Mouse (Mus musculus) stomach, postnatal 0 days (tissue): ENCODE results near the gene Prph2. TPM values are rescaled to one million over a fixed set of nuclear protein-coding genes. Genes with fewer than 3 reads are reported as not detected.

Experiments
- ATAC-seq: fragments of 200-750 bp; cut with Nextera tagmentation; 2 replicates; pipeline ENCODE4 v1.8.0; 2017; ENCODE audit not compliant: low FRiP score, low TSS enrichment
- DNase-seq: peaks from one replicate; pipeline ENCODE4 v3.0.0-alpha.2; 2016; ENCODE audit warnings: low spot score
- H3K27ac ChIP-seq: fragments of 300-500 bp; sonication (generic); replicated peaks from 2 replicates; pipeline ENCODE4 v1.5.1; 2014; ENCODE audit warnings: mild to moderate bottlenecking, control low read depth
- H3K27me3 ChIP-seq: fragments of 300-500 bp; sonication (generic); 2 replicates; pipeline ENCODE4 v1.6.1; 2014; ENCODE audit warnings: low read length; ENCODE audit not compliant: control insufficient read depth, insufficient read depth
- H3K36me3 ChIP-seq: fragments of 300-500 bp; sonication (generic); 2 replicates; pipeline ENCODE4 v1.6.1; 2014; ENCODE audit warnings: low read length, mixed read lengths; ENCODE audit not compliant: control insufficient read depth, insufficient read depth
- H3K4me1 ChIP-seq: fragments of 300-500 bp; sonication (generic); replicated peaks from 2 replicates; pipeline ENCODE4 v1.6.1; 2014; ENCODE audit warnings: antibody characterized with exemption; ENCODE audit not compliant: control insufficient read depth, insufficient read depth
- H3K4me2 ChIP-seq: fragments of 300-500 bp; sonication (generic); replicated peaks from 2 replicates; pipeline ENCODE4 v1.6.1; 2014; ENCODE audit warnings: low read depth, mild to moderate bottlenecking, control low read depth, moderate library complexity
- H3K4me3 ChIP-seq: fragments of 300-500 bp; sonication (generic); 2 replicates; pipeline ENCODE4 v1.5.1; 2014; ENCODE audit warnings: low read depth, low read length, control low read depth
- H3K9ac ChIP-seq: fragments of 300-500 bp; sonication (generic); 2 replicates; pipeline ENCODE4 v1.6.1; 2014; ENCODE audit warnings: mild to moderate bottlenecking, low read length, control low read depth, mixed read lengths
- H3K9me3 ChIP-seq: fragments of 300-500 bp; sonication (generic); 2 replicates; pipeline ENCODE4 v1.6.1; 2016; ENCODE audit warnings: low read length; ENCODE audit not compliant: control insufficient read depth
- CTCF ChIP-seq: IDR thresholded peaks from 2 replicates; pipeline ENCODE4 v1.5.1; 2016; ENCODE audit warnings: antibody characterized with exemption, low read depth, mild to moderate bottlenecking, moderate library complexity
- EP300 ChIP-seq: optimal IDR thresholded peaks from 2 replicates; pipeline ENCODE3; 2016; ENCODE audit warnings: antibody characterized with exemption
- WGBS: fragments of 180-500 bp; shearing (Covaris S2); extraction: QIAGEN DNeasy Blood & Tissue Kit; methylation state at CpG from one replicate; pipeline ENCODE4 v1.1.7; 2014; 5-methylcytosine and 5-hydroxymethylcytosine counted together
- polyA plus RNA-seq: library from polyadenylated mRNA; unstranded; fragments of >200 nt; fragmentation: Nextera tagmentation; extraction: Ambion mirVana; gene quantifications from 2 replicates; pipeline ENCODE4 v1.2.1, GENCODE M21; 2015

Prph2 gene
- polyA plus RNA-seq, 1 experiment from 2014 or later: not detected

GRCm38 (mm10) chr17:46897221-46897950, 12.9 kb upstream of the Prph2 start:
- DNase-seq: no peak
- peak; percentile 65; the same call in 1 of the 2 replicates for ATAC-seq
- 28% methylated on average over 13 of the region's 13 CpGs for WGBS
- Histone ChIP-seq H3K4me3 (no peak overlapping the region), H3K27me3 (no peaks in the 10 kb centered on the region), H3K36me3 (no peaks in the 10 kb centered on the region), H3K4me2 (no peak overlapping the region), H3K9me3 (no peaks in the 10 kb centered on the region), H3K4me1 (peaks cover 5% of the 10 kb centered on the region; the same call in 1 of the 2 replicates), H3K27ac (0 out of 2 replicates have a peak overlapping the region, but pooled peaks have one; percentile 53), H3K9ac (no peak overlapping the region)
- TF ChIP-seq EP300: no peak

GRCm38 (mm10) chr17:46900941-46901340, 9.3 kb upstream of the Prph2 start:
- ATAC-seq: no peak
- Histone ChIP-seq H3K4me2 (no peak overlapping the region), H3K9ac (no peak overlapping the region), H3K4me1 (0 out of 2 replicates have a peak, but pooled peaks cover 2% of the 10 kb centered on the region), H3K27me3 (no peaks in the 10 kb centered on the region), H3K9me3 (no peaks in the 10 kb centered on the region), H3K4me3 (no peak overlapping the region), H3K36me3 (no peaks in the 10 kb centered on the region), H3K27ac (no peak overlapping the region)
- 72% methylated on average over 2 of the region's 2 CpGs for WGBS
- no peak for TF ChIP-seq CTCF
- no peak for TF ChIP-seq EP300
- DNase-seq: no peak

GRCm38 (mm10) chr17:46903876-46904490, 6.3 kb upstream of the Prph2 start:
- no peaks in the 10 kb centered on the region for H3K36me3 ChIP-seq
- H3K9me3 ChIP-seq: no peaks in the 10 kb centered on the region
- ATAC-seq (peak; percentile 88), DNase-seq (peak; percentile 85)
- H3K27me3 ChIP-seq: no peaks in the 10 kb centered on the region
- H3K4me3 ChIP-seq: no peak overlapping the region
- 22% methylated on average over 19 of the region's 19 CpGs for WGBS
- no peak overlapping the region for H3K27ac ChIP-seq
- peak; percentile 96 for TF ChIP-seq CTCF
- TF ChIP-seq EP300: no peak
- no peak overlapping the region for H3K4me2 ChIP-seq
- H3K4me1 ChIP-seq: no peaks in the 10 kb centered on the region
- no peak overlapping the region for H3K9ac ChIP-seq

GRCm38 (mm10) chr17:46912331-46912730, 2.1 kb downstream of the Prph2 start:
- H3K4me3 ChIP-seq: no peak overlapping the region
- TF ChIP-seq EP300 (no peak), CTCF (no peak)

GRCm38 (mm10) chr17:46915129-46915528, 4.9 kb downstream of the Prph2 start:
- no peak overlapping the region for H3K9ac ChIP-seq
- H3K9me3 ChIP-seq: no peaks in the 10 kb centered on the region
- ATAC-seq (0 out of 2 replicates have a peak, but pooled peaks have one; percentile 51), DNase-seq (no peak)
- TF ChIP-seq EP300: no peak
- no peak overlapping the region for H3K27ac ChIP-seq
- H3K4me3 ChIP-seq: no peak overlapping the region
- H3K4me2 ChIP-seq: no peak overlapping the region
- H3K4me1 ChIP-seq: no peaks in the 10 kb centered on the region
- 52% methylated on average over 3 of the region's 3 CpGs for WGBS
- no peaks in the 10 kb centered on the region for H3K36me3 ChIP-seq
- no peaks in the 10 kb centered on the region for H3K27me3 ChIP-seq

More at GRCm38 (mm10) chr17:46912331-46912730, 2.1 kb downstream of the Prph2 start:
- 39% methylated on average over 6 of the region's 6 CpGs for WGBS
- Histone ChIP-seq H3K27me3 (no peaks in the 10 kb centered on the region), H3K9ac (no peak overlapping the region), H3K9me3 (no peaks in the 10 kb centered on the region), H3K27ac (no peak overlapping the region), H3K36me3 (no peaks in the 10 kb centered on the region), H3K4me2 (no peak overlapping the region), H3K4me1 (no peaks in the 10 kb centered on the region)
- no peak for ATAC-seq
- DNase-seq: peak; percentile 30

GRCm38 (mm10) chr17:46918951-46919350, 8.7 kb downstream of the Prph2 start:
- Histone ChIP-seq H3K9ac (no peak overlapping the region), H3K27me3 (no peaks in the 10 kb centered on the region), H3K4me2 (no peak overlapping the region), H3K4me3 (no peak overlapping the region), H3K27ac (no peak overlapping the region), H3K9me3 (no peaks in the 10 kb centered on the region), H3K36me3 (no peaks in the 10 kb centered on the region), H3K4me1 (no peaks in the 10 kb centered on the region)
- TF ChIP-seq EP300: no peak
- no peak for TF ChIP-seq CTCF
- 27% methylated on average over 4 of the region's 4 CpGs for WGBS
- ATAC-seq (no peak), DNase-seq (no peak)
